8 mouse cellular contexts compared by ENCODE assay signal in genomic region chr2:52674886-52675277, GRCm38 (mm10). TPM values are rescaled to one million over a fixed set of nuclear protein-coding genes. Genes with fewer than 3 reads are reported as not detected.
DNase-seq lines count a peak whose midpoint lies in the region; ATAC-seq and TF ChIP-seq lines count a peak whose summit lies in the region.

No protein-coding gene starts in this region.

- peaks cover 9% of the 10 kb centered on the region for H3K4me1 ChIP-seq in lung, adult 2 months (ENCODE audit: control insufficient read depth, insufficient read depth, low read length)
- H3K4me1 ChIP-seq in heart, embryonic 15.5 days (replicated peaks): peaks cover 23% of the 10 kb centered on the region
- H3K4me1 ChIP-seq in kidney, embryonic 15.5 days: peaks cover 24% of the 10 kb centered on the region
- peaks cover 23% of the 10 kb centered on the region for H3K4me1 ChIP-seq in megakaryocyte, embryonic 14.5 days
- peaks cover 12% of the 10 kb centered on the region; the same call in 1 of the 2 replicates for H3K4me1 ChIP-seq in stomach, embryonic 16.5 days (ENCODE audit: control insufficient read depth, insufficient read depth, low read length)

- no peaks in the 10 kb centered on the region for H3K9me3 ChIP-seq in heart, embryonic 15.5 days (replicated peaks)
- H3K9me3 ChIP-seq in kidney, embryonic 15.5 days (replicated peaks): no peaks in the 10 kb centered on the region
- H3K9me3 ChIP-seq in megakaryocyte, embryonic 14.5 days: peaks cover 6% of the 10 kb centered on the region
- no peaks in the 10 kb centered on the region for H3K9me3 ChIP-seq in stomach, embryonic 16.5 days (replicated peaks; ENCODE audit: control insufficient read depth, low read length)

- TF ChIP-seq CTCF in lung, adult 2 months (IDR thresholded peaks at IDR 0.05; ENCODE audit: insufficient read depth, low read length): no peak

- H3K27ac ChIP-seq in heart, embryonic 15.5 days: no peak overlapping the region
- no peak overlapping the region for H3K27ac ChIP-seq in kidney, embryonic 15.5 days
- H3K27ac ChIP-seq in stomach, embryonic 16.5 days (ENCODE audit: low read length): no peak overlapping the region

- H3K9ac ChIP-seq in heart, embryonic 15.5 days: no peak overlapping the region
- H3K9ac ChIP-seq in kidney, embryonic 15.5 days: no peak overlapping the region
- H3K9ac ChIP-seq in stomach, embryonic 16.5 days (ENCODE audit: low read length): no peak overlapping the region; the same call in 1 of the 2 replicates

- peak overlapping the region; percentile 97 for H3K4me2 ChIP-seq in heart, embryonic 15.5 days
- peak overlapping the region; percentile 95 for H3K4me2 ChIP-seq in kidney, embryonic 15.5 days
- peak overlapping the region; percentile 99 for H3K4me2 ChIP-seq in stomach, embryonic 16.5 days (ENCODE audit: low read depth, low read length)

- TF ChIP-seq POLR2A in lung, adult 2 months (IDR thresholded peaks at IDR 0.05; ENCODE audit: borderline replicate concordance, extremely low read depth, low read depth, low read length): no peak

- WGBS in lung, adult 2 months: under 1% methylated on average over 19 of the region's 19 CpGs
- WGBS in heart, embryonic 15.5 days: 1% methylated on average over 19 of the region's 19 CpGs
- WGBS in kidney, embryonic 15.5 days: 1% methylated on average over 19 of the region's 19 CpGs
- 2% methylated on average over 19 of the region's 19 CpGs for WGBS in stomach, embryonic 16.5 days

- H3K36me3 ChIP-seq in heart, embryonic 15.5 days: no peaks in the 10 kb centered on the region
- no peaks in the 10 kb centered on the region for H3K36me3 ChIP-seq in kidney, embryonic 15.5 days
- H3K36me3 ChIP-seq in megakaryocyte, embryonic 14.5 days (replicated peaks; ENCODE audit: low read length): no peaks in the 10 kb centered on the region
- no peaks in the 10 kb centered on the region for H3K36me3 ChIP-seq in stomach, embryonic 16.5 days (ENCODE audit: control insufficient read depth, insufficient read depth, low read length)

- H3K4me3 ChIP-seq in lung, adult 2 months (replicated peaks; ENCODE audit: extremely low read depth, low read depth, low read length): no peak overlapping the region
- peak overlapping the region; percentile 77 for H3K4me3 ChIP-seq in heart, embryonic 15.5 days
- H3K4me3 ChIP-seq in kidney, embryonic 15.5 days (replicated peaks): peak overlapping the region; percentile 73
- peak overlapping the region; percentile 70 for H3K4me3 ChIP-seq in megakaryocyte, embryonic 14.5 days (replicated peaks)
- peak overlapping the region; percentile 68 for H3K4me3 ChIP-seq in stomach, embryonic 16.5 days (replicated peaks; ENCODE audit: low read length)

- peak; percentile 19 for DNase-seq in lung, adult 2 months
- no peak for DNase-seq in lung, postnatal 36 days
- peak; percentile 47 to 61 for DNase-seq in cerebellum, postnatal 36 days
- no peak for DNase-seq in frontal cortex, postnatal 25 days (ENCODE audit: low spot score in 2 of 2)

- no peak for ATAC-seq in heart, embryonic 15.5 days (replicated peaks; ENCODE audit: insufficient number of reproducible peaks, insufficient read depth, low FRiP score, low read depth)
- ATAC-seq in kidney, embryonic 15.5 days (replicated peaks; ENCODE audit: low FRiP score): no peak
- ATAC-seq in stomach, embryonic 16.5 days (ENCODE audit: insufficient read depth, low FRiP score): no peak

- peaks cover 22% of the 10 kb centered on the region for H3K27me3 ChIP-seq in heart, embryonic 15.5 days
- peaks cover 19% of the 10 kb centered on the region for H3K27me3 ChIP-seq in kidney, embryonic 15.5 days
- peaks cover 65% of the 10 kb centered on the region for H3K27me3 ChIP-seq in megakaryocyte, embryonic 14.5 days (replicated peaks)
- peaks cover 13% of the 10 kb centered on the region; the same call in 1 of the 2 replicates for H3K27me3 ChIP-seq in stomach, embryonic 16.5 days (ENCODE audit: control insufficient read depth, insufficient read depth, low read length)

RNA-seq across cellular contexts. Expression of gene Cacnb4, which starts 1.7 kb away (rescaled TPM):
- 0.04 and 0.05 TPM in 2 replicates for polyA plus RNA-seq in lung, adult 2 months (2012; rRNA removed)
- polyA plus RNA-seq in heart, embryonic 15.5 days (2015; fragmentation: Nextera tagmentation; extraction: Ambion mirVana): 0.58 and 1.0 TPM in 2 replicates
- 2.6 and 3.7 TPM in 2 replicates for polyA plus RNA-seq in kidney, embryonic 15.5 days (2015; fragmentation: Nextera tagmentation; extraction: Ambion mirVana)
- polyA plus RNA-seq in megakaryocyte, embryonic 14.5 days (2012; ENCODE audit: insufficient read depth, low replicate concordance): 0.07 TPM in 1 of 2 replicates, not detected in the other
- 1.1 TPM in 2 replicates for polyA plus RNA-seq in stomach, embryonic 16.5 days (2015; fragmentation: Nextera tagmentation; extraction: Ambion mirVana)

Comparison
In these comparisons a context has a peak if more than half of its experiments do, and no peak if none do; other contexts are left out.
1. DNase-seq: peak in lung, adult 2 months (single experiment) and cerebellum, postnatal 36 days (2 of 2); none in lung, postnatal 36 days (single experiment) and frontal cortex, postnatal 25 days (0 of 2).
2. Peak in every context shown above with its lines, with median percentiles within 50 percentile points of each other: H3K4me2 ChIP-seq.